Mouse (Mus musculus) intestine, postnatal 0 days (tissue): Measurements from ENCODE around the gene Hydin. TPM values are rescaled to one million over a fixed set of nuclear protein-coding genes. Genes with fewer than 3 reads are reported as not detected.

Experiments used
- ATAC-seq: fragments of 200-750 bp; cut with Nextera tagmentation; 2 replicates; pipeline ENCODE4 v1.8.0; 2017; ENCODE audit warnings: mild to moderate bottlenecking, moderate TSS enrichment, moderate library complexity
- H3K27ac ChIP-seq: fragments of 300-500 bp; sonication (generic); 2 replicates; pipeline ENCODE4 v1.5.1; 2014; ENCODE audit warnings: mild to moderate bottlenecking, low read depth, low read length, moderate library complexity
- H3K27me3 ChIP-seq: fragments of 300-500 bp; sonication (generic); replicated peaks from 2 replicates; pipeline ENCODE4 v1.6.1; 2014; ENCODE audit warnings: low read length, mixed read lengths; ENCODE audit not compliant: control insufficient read depth, insufficient read depth
- H3K36me3 ChIP-seq: fragments of 300-500 bp; sonication (generic); 2 replicates; pipeline ENCODE4 v1.6.1; 2014; ENCODE audit warnings: mild to moderate bottlenecking, moderate library complexity; ENCODE audit not compliant: control insufficient read depth, insufficient read depth
- H3K4me1 ChIP-seq: fragments of 300-500 bp; sonication (generic); replicated peaks from 2 replicates; pipeline ENCODE4 v1.6.1; 2014; ENCODE audit warnings: antibody characterized with exemption, low read length, mixed read lengths; ENCODE audit not compliant: control insufficient read depth, insufficient read depth
- H3K4me2 ChIP-seq: fragments of 300-500 bp; sonication (generic); replicated peaks from 2 replicates; pipeline ENCODE4 v1.6.1; 2014; ENCODE audit warnings: low read depth, mild to moderate bottlenecking, moderate library complexity
- H3K4me3 ChIP-seq: fragments of 300-500 bp; sonication (generic); 2 replicates; pipeline ENCODE4 v1.5.1; 2014; ENCODE audit warnings: low read depth, low read length
- H3K9ac ChIP-seq: fragments of 300-500 bp; sonication (generic); 2 replicates; pipeline ENCODE4 v1.6.1; 2014; ENCODE audit warnings: mild to moderate bottlenecking, low read depth, low read length
- H3K9me3 ChIP-seq: fragments of 300-500 bp; sonication (generic); 2 replicates; pipeline ENCODE4 v1.6.1; 2016; ENCODE audit warnings: mixed run types; ENCODE audit not compliant: control insufficient read depth
- CTCF ChIP-seq: sonication (generic); IDR thresholded peaks from 2 replicates; pipeline ENCODE4 v1.5.1; 2016; ENCODE audit warnings: low read depth, mild to moderate bottlenecking, control low read depth, antibody characterized with exemption, moderate library complexity
- WGBS: fragments of 180-500 bp; shearing (Covaris S2); extraction: QIAGEN DNeasy Blood & Tissue Kit; methylation state at CpG from one replicate; pipeline ENCODE4 v1.1.7; 2014; 5-methylcytosine and 5-hydroxymethylcytosine counted together
- polyA plus RNA-seq: library from polyadenylated mRNA; unstranded; fragments of >200 nt; fragmentation: Nextera tagmentation; extraction: Ambion mirVana; gene quantifications from 2 replicates; pipeline ENCODE4 v1.2.1, GENCODE M21; 2015

Gene Hydin
- polyA plus RNA-seq, 1 experiment from 2014 or later: 0.07 TPM

DNA sequence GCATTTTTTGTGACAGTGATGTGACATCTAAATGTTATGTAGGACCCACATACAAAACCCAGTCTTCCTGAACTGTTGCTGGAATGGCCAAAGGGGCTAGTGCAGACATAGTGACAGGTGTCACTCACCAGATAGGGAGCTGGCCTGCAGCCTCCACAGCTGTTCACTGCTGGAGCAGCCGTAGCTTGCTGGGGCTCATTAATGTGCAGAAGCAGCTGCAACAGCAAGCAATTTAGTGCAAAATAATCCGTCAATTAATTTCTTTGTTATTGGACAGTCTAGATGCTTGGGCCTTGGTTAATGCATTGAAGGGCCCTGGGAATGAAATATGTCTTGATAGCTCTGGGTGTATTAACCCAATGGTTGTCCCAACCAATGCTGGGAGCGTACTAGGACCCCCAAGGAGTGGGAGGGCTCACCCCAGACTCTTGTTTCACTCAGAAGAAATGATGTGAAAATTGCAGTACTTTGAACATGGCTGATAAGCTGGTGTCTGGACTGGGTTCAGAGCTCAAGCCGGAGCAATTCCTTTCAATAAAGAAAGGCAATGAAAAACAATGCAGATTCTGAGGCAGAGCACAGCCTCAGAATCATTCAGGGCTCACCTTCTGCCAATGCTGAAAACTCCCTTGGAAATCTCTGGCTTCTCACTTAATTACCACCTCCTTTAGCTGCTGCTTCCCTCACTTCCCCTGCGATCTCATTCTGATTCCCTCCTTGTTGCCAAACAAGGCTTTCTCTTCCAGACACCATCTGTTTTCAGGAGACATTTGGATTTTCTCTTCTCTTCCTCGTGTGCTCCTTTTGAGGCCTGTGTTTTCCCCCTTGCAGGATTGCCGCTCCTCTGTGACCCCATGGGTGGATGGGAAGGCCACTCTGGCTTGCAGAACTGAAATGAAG lies 24.2 kb upstream of the Hydin start:
- no peaks in the 10 kb centered on the region for H3K9me3 ChIP-seq
- no peaks in the 10 kb centered on the region for H3K4me1 ChIP-seq
- 52% methylated on average over 7 of the region's 7 CpGs for WGBS
- no peak overlapping the region for H3K9ac ChIP-seq
- TF ChIP-seq CTCF: no peak
- no peak for ATAC-seq
- H3K4me3 ChIP-seq: no peak overlapping the region
- no peaks in the 10 kb centered on the region for H3K27me3 ChIP-seq
- no peaks in the 10 kb centered on the region for H3K36me3 ChIP-seq
- H3K27ac ChIP-seq: no peak overlapping the region
- H3K4me2 ChIP-seq: no peak overlapping the region

- Histone ChIP-seq H3K4me2 (no peak overlapping the region), H3K4me3 (no peak overlapping the region), H3K9ac (no peak overlapping the region), H3K36me3 (no peaks in the 10 kb centered on the region), H3K27me3 (no peaks in the 10 kb centered on the region), H3K4me1 (no peaks in the 10 kb centered on the region), H3K9me3 (no peaks in the 10 kb centered on the region), H3K27ac (no peak overlapping the region)
- WGBS: 50% methylated on average over 2 of the region's 2 CpGs
- ATAC-seq: no peak
- no peak for TF ChIP-seq CTCF
Observed at GRCm38 (mm10) chr8:110244566-110244965, 22.2 kb upstream of the Hydin start.

DNA sequence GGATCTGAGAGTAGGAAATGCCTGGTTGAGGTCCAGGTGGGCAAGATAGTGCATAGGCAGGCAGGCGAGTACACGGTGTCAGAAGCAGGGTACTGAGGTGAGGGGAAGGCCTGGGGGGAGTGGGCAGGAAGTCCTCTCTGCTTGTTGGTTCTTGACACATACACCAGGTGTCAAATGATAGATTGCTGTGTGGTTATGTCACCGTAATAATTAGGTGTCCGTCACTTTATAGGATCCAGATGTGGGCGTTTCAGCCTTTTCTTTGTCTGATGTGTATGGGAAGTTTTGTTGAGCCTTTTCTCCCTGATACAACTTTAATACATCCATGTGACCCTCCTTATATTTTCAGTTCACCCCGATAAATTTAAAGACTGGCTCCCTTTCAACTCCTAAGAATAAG lies 19.5 kb upstream of the Hydin start:
- Histone ChIP-seq H3K4me3 (no peak overlapping the region), H3K27ac (no peak overlapping the region), H3K27me3 (no peaks in the 10 kb centered on the region), H3K9me3 (no peaks in the 10 kb centered on the region), H3K36me3 (no peaks in the 10 kb centered on the region), H3K4me1 (no peaks in the 10 kb centered on the region), H3K4me2 (no peak overlapping the region), H3K9ac (no peak overlapping the region)
- ATAC-seq: no peak
- no peak for TF ChIP-seq CTCF
- WGBS: 86% methylated on average over 6 of the region's 6 CpGs

- Histone ChIP-seq H3K9ac (no peak overlapping the region), H3K9me3 (no peaks in the 10 kb centered on the region), H3K36me3 (no peaks in the 10 kb centered on the region), H3K4me3 (no peak overlapping the region), H3K27ac (no peak overlapping the region), H3K4me2 (no peak overlapping the region), H3K27me3 (no peaks in the 10 kb centered on the region), H3K4me1 (no peaks in the 10 kb centered on the region)
- 66% methylated on average over 4 of the region's 4 CpGs for WGBS
- no peak for ATAC-seq
- no peak for TF ChIP-seq CTCF
Observed at GRCm38 (mm10) chr8:110253986-110254385, 12.8 kb upstream of the Hydin start.

DNA sequence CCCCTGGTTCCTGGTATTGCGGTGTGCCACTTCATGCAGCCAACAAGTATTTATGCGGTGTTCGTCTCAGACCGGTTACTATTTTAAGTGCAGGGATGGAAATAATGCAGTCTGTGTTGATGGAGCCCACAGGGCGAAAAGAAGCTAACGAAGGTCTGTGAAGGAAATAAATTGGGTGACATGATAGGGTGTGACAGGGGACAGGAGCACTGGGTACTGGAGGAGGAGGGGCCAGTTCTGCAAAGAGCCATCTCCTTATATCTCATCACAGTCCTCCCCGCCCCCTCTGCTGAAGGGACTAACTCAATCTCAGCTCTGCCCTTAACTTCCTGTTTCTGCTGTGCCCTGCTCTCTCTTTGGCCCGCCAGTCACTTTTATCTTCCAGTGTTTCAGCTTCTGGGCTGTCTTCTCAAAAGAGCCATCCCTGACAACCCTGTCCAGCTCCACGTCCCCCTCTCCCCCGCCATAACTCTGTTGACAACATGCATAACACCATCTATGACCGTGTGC lies 926 bp upstream of the Hydin start:
- Histone ChIP-seq H3K9ac (no peak overlapping the region), H3K9me3 (no peaks in the 10 kb centered on the region), H3K36me3 (no peaks in the 10 kb centered on the region), H3K4me1 (peaks cover 4% of the 10 kb centered on the region; the same call in 1 of the 2 replicates), H3K27ac (no peak overlapping the region), H3K4me2 (no peak overlapping the region), H3K4me3 (no peak overlapping the region), H3K27me3 (no peaks in the 10 kb centered on the region)
- no peak for ATAC-seq
- no peak for TF ChIP-seq CTCF
- WGBS: 69% methylated on average over 11 of the region's 11 CpGs

- H3K9me3 ChIP-seq: no peaks in the 10 kb centered on the region
- H3K36me3 ChIP-seq: no peaks in the 10 kb centered on the region
- 10% methylated on average over 12 of the region's 12 CpGs for WGBS
- no peaks in the 10 kb centered on the region for H3K27me3 ChIP-seq
- no peak for TF ChIP-seq CTCF
- H3K4me1 ChIP-seq: peaks cover 4% of the 10 kb centered on the region; the same call in 1 of the 2 replicates
- H3K9ac ChIP-seq: no peak overlapping the region
- H3K4me2 ChIP-seq: peak overlapping the region; percentile 54
- H3K27ac ChIP-seq: no peak overlapping the region
- ATAC-seq: no peak
- H3K4me3 ChIP-seq: peak overlapping the region; percentile 25
Observed at GRCm38 (mm10) chr8:110267268-110267667, 491 bp downstream of the Hydin start.
